Mouse (Mus musculus): Measurements from ENCODE around the gene Hmx3. TPM values are rescaled to one million over a fixed set of nuclear protein-coding genes. Genes with fewer than 3 reads are reported as not detected.

The Hmx3 gene
- polyA plus RNA-seq, 1 experiment from 2014 or later: not detected

DNA sequence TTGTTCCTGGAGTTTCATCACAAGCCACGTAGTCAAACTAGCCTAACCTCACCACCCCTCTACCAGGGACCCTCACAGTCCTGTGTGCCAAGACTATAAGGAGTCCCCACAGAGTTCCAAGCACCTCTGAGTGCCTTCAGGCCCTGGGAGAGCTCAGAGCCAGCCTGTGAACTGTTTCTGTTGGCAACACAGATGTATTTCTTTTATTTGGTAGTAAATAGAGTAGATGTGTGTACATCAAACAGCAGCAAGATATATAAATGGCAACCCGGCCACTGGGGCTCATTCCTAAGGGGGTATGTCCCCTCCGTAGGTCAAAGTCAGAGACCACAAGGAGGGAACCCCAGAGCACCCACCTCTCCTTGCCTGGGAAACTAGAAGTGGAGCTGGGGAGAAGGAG is 5.8 kb downstream of the Hmx3 start, which contains the start of gene Hmx2:
Gene Hmx2 (plus strand): TSS at position 301 of the 400 bp plus-strand sequence.
- WGBS: 2% methylated on average over 3 of the region's 3 CpGs

DNA sequence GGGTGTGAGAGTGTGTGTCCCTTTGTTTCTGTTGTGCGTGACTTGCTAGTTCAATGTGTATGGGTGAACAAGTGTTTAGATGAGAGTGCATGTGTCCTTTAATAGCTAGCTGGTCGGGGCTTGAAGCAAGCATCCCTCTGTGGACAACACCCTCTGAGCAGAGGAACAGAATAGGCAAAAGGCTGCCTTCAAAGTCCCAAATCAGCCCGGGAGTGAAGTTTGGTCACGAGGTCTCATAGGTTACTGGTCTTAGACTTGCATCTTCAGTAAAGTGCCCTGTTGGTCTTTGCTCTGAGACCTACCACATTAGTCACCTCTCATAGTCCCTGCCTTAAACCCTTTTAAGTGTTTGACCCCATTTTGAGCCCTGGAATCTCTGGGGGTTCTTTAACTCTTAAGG is 8.8 kb downstream of the Hmx3 start:
- no peaks in the 10 kb centered on the region for H3K36me3 ChIP-seq
- H3K9me3 ChIP-seq (replicated peaks): no peaks in the 10 kb centered on the region
- 1% methylated on average over 4 of the region's 4 CpGs for WGBS
- H3K9ac ChIP-seq: no peak overlapping the region
- H3K4me3 ChIP-seq: no peak overlapping the region
- no peak overlapping the region for H3K4me2 ChIP-seq
- peaks cover 23% of the 10 kb centered on the region for H3K4me1 ChIP-seq (replicated peaks)
- no peak overlapping the region for H3K27ac ChIP-seq
- no peak for ATAC-seq (replicated peaks; ENCODE audit: insufficient number of reproducible peaks, insufficient read depth, low FRiP score, low read depth)
- peaks cover 97% of the 10 kb centered on the region for H3K27me3 ChIP-seq

More for the DNA sequence above, 5.8 kb downstream of the Hmx3 start, which contains the start of gene Hmx2:
- Histone ChIP-seq H3K36me3 (no peaks in the 10 kb centered on the region), H3K4me2 (no peak within 1 kb of the TSS), H3K27me3 (peaks cover 98% of the 10 kb centered on the region), H3K27ac (no peak within 1 kb of the TSS), H3K4me1 (replicated peaks) (peaks cover 12% of the 10 kb centered on the region), H3K9me3 (replicated peaks) (no peaks in the 10 kb centered on the region), H3K4me3 (no peak within 1 kb of the TSS), H3K9ac (no peak within 1 kb of the TSS)
- ATAC-seq (replicated peaks; ENCODE audit: insufficient number of reproducible peaks, insufficient read depth, low FRiP score, low read depth): no peak

DNA sequence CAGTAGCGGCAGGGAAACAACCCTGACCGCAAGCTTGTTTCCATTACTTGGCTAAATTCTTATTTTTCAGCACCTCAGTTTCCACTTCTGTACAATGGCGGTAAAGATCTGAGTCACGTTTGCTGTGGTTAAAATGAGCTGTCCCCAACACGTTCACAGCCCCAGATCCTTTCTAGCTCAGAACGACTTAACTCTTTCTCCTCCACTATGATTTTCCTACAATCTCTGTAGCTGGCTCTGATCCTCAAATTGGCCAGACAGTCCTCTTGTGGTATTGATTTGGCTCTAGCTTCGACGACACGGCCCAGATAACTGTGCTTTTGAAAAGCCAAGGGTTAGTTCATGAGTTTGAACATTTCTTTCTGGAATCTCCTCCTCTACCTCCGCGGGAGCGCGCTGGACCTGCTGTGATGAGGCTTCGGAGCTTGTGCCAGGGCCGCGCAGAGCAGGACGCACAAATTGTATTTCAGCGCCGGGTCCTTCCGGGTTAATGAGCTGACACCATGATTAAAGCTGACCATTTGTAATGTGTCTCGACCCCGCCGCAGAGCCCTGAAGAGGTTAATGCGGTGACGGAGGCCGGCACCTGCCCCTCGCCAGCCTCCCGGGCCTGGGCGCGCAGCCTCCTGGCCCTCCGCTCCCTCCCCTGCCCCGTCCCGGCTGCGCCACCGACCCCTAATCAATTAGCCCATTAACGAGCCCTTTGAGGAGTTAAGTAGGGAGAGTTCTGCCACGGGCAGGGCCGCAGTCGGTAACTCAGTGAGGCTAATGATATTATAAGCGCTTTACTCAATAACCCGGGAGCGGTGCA is 9.5 kb downstream of the Hmx3 start:
- ATAC-seq (replicated peaks; ENCODE audit: insufficient number of reproducible peaks, insufficient read depth, low FRiP score, low read depth): no peak
- Histone ChIP-seq H3K4me2 (no peak overlapping the region), H3K27me3 (peaks cover 97% of the 10 kb centered on the region), H3K4me3 (no peak overlapping the region), H3K9ac (no peak overlapping the region), H3K36me3 (no peaks in the 10 kb centered on the region), H3K9me3 (replicated peaks) (no peaks in the 10 kb centered on the region), H3K4me1 (replicated peaks) (peaks cover 28% of the 10 kb centered on the region), H3K27ac (no peak overlapping the region)
- under 1% methylated on average over 42 of the region's 42 CpGs for WGBS

DNA sequence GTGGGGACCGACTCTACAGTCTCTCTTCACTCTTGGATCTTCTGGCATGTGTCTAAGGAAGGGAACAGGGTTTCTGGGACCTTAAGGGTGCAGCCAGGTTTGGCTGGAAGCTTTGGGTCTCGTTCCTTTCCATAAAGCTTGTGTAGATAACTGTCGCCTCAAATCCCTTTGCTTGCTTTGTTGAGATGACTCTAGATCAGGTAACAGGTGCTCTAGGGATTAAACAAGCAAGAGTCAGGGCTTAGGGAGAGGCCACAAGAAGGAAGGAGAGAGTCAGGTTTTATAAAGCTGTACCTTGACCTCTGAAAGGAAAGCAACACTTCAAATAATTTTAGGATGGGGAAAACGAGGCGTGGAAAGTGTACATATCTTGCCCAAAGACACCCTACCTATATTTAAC is 10.1 kb downstream of the Hmx3 start:
- Histone ChIP-seq H3K4me3 (no peak overlapping the region), H3K9ac (no peak overlapping the region), H3K4me1 (replicated peaks) (peaks cover 28% of the 10 kb centered on the region), H3K4me2 (no peak overlapping the region), H3K9me3 (replicated peaks) (no peaks in the 10 kb centered on the region), H3K27ac (no peak overlapping the region), H3K27me3 (peaks cover 97% of the 10 kb centered on the region), H3K36me3 (no peaks in the 10 kb centered on the region)
- WGBS: 2% methylated on average over 5 of the region's 5 CpGs
- no peak for ATAC-seq (replicated peaks; ENCODE audit: insufficient number of reproducible peaks, insufficient read depth, low FRiP score, low read depth)

DNA sequence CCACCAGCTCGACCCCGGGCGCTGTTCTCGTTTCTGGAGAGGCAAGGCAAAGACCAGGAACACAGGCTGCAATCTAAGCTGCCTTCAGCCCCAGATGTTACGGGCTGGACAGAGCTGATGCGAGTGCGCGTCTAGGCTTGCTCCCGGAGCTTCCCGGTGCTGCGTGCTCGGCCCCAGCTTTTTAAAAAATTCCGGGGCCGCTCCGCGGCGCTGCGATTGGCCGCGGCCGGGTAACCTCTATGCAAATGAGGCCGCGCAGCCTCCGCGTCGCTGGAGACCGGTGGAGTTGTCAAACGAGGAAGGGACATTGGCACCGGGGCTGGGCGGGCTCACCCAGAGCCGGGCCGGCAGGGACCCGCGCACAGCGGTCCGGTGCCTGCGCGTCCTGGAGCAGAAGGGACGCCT is 11.1 kb downstream of the Hmx3 start:
- peaks cover 28% of the 10 kb centered on the region for H3K4me1 ChIP-seq (replicated peaks)
- H3K27ac ChIP-seq: no peak overlapping the region
- H3K9me3 ChIP-seq (replicated peaks): no peaks in the 10 kb centered on the region
- under 1% methylated on average over 36 of the region's 39 CpGs for WGBS
- ATAC-seq (replicated peaks; ENCODE audit: insufficient number of reproducible peaks, insufficient read depth, low FRiP score, low read depth): peak; percentile 10; the same call in 1 of the 2 replicates
- peak overlapping the region; percentile 64 for H3K4me2 ChIP-seq
- peaks cover 97% of the 10 kb centered on the region for H3K27me3 ChIP-seq
- peak overlapping the region; percentile 42 for H3K4me3 ChIP-seq
- no peaks in the 10 kb centered on the region for H3K36me3 ChIP-seq
- H3K9ac ChIP-seq: no peak overlapping the region

DNA sequence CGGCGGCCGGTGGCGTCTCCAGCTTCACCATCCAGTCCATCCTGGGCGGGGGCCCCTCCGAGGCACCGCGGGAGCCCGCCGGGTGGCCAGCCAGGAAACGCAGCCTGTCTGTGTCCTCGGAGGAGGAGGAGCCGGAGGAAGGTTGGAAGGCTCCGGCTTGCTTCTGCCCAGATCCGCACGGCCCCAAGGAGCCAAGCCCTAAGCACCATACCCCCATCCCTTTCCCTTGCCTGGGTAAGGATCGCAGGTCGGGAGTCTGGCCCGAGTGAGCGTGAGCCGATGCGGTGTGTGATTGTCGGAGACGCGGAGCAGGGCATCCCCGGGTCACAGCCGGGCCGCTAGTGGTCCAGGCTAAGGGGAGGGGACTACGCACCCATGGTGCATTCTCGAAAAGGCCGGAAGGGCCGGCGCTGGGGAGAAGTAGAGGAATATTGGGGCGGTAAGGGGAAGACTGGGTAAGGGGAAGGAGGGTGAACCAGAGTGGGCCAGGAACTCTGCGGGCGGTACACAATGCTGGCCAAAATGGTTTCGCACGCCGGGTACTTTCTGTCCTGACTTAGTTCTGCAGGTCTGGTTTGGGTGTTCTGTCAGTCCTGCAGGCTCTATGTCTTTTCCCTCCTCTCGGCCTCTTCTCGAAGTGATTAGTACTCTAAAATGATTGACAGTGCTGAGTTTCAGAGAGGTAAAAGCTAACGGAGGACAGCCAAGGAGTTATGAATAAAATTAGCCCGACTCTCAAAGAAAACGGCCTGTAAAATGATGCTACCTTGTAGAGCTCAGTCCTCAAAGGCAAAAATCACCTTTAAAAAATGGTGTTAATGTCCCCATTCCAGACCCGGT is 11.9 kb downstream of the Hmx3 start:
- WGBS: under 1% methylated on average over 45 of the region's 45 CpGs
- ATAC-seq (replicated peaks; ENCODE audit: insufficient number of reproducible peaks, insufficient read depth, low FRiP score, low read depth): peak; percentile 23; the same call in 1 of the 2 replicates

DNA sequence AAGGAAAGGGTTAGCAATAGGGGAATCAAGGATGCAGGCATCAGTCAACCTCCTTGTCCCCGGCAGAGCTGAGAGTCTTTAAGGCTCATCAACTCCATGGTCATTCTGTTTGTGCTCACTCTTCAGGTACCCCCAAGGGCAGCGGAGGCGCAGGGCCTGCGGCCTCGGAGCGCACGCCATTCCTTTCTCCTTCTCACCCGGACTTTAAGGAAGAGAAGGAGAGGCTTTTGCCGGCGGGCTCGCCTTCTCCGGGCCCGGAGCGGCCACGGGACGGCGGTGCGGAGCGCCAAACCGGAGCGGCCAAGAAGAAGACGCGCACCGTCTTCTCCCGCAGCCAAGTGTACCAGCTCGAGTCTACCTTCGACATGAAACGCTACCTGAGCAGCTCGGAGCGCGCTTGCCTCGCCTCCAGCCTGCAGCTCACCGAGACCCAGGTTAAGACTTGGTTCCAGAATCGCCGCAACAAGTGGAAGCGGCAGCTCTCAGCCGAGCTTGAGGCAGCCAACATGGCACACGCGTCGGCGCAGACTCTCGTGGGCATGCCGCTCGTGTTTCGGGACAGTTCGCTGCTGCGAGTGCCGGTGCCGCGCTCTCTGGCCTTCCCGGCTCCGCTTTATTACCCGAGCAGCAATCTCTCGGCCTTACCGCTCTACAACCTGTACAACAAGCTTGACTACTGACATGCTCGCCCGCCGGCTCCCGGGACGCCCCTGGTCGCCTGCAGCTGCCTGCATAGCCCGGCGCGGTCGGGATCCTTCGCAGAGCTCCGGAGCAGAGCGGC is 12.8 kb downstream of the Hmx3 start:
- Histone ChIP-seq H3K4me3 (peak overlapping the region; percentile 32), H3K4me2 (peak overlapping the region; percentile 55), H3K4me1 (replicated peaks) (peaks cover 28% of the 10 kb centered on the region), H3K9ac (no peak overlapping the region), H3K36me3 (no peaks in the 10 kb centered on the region), H3K27me3 (peaks cover 88% of the 10 kb centered on the region), H3K27ac (no peak overlapping the region), H3K9me3 (replicated peaks) (no peaks in the 10 kb centered on the region)
- no peak for ATAC-seq (replicated peaks; ENCODE audit: insufficient number of reproducible peaks, insufficient read depth, low FRiP score, low read depth)
- 2% methylated on average over 68 of the region's 68 CpGs for WGBS

More for the DNA sequence above, 11.9 kb downstream of the Hmx3 start:
- Histone ChIP-seq H3K9ac (no peak overlapping the region), H3K4me2 (peak overlapping the region; percentile 64), H3K9me3 (replicated peaks) (no peaks in the 10 kb centered on the region), H3K4me1 (replicated peaks) (peaks cover 28% of the 10 kb centered on the region), H3K4me3 (peak overlapping the region; percentile 42), H3K27me3 (peaks cover 97% of the 10 kb centered on the region), H3K27ac (no peak overlapping the region), H3K36me3 (no peaks in the 10 kb centered on the region)

DNA sequence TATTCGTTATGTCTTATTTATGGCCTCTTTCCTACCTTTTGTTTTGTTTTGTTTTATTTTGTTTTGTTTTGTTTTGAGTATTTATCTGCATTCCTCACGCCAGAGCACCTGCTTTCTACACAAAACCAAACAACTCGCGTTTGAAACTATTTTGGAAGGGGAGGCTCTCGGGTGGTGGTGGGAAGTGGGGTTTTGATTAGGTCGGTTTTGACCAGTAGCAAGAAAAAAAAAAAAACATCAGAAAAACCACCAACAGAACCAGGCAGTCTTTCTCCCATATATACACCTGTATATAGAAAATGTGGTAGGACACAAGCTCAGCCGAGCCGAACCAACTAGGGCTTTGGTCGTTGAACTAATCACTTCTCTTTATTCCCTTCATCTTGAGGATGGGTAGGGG is 13.4 kb downstream of the Hmx3 start:
- 3% methylated on average over 9 of the region's 9 CpGs for WGBS

DNA sequence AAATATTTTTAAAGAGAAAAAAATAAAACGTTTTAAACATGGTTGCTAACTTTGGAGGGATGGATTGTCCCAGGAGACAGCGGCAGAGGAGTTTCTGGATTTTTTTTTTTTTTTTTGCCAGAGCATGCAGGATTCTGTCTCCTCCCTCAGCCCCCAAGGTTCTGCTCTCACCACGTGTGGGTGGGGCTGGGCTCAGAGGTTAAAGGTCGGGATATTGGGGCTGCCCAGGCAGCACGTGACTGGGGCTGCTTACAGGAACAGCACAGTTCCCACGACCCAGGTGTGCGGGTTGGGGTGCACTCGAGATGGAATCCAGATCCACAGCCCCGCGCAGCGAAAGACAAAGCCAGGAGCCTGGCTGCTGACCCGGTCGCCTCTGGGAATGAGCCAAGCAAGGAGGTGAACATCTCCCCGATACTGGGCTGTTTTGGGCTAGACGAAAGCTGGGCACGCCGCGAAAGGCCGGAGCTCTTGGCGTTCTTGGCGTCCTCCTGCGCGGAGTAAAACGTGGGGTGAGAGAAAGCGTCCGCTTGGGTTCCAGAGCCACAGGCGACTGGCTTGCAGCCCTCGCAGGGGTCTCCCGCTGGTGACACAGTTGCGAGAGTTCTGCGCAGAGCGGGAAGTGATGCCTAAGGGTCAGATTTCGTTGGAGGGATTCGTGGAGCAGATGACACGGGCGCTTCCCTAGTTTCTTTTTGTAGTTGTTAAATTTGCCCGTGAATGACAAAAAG is 14.0 kb downstream of the Hmx3 start:
- Histone ChIP-seq H3K27ac (no peak overlapping the region), H3K4me1 (replicated peaks) (peaks cover 34% of the 10 kb centered on the region), H3K4me2 (no peak overlapping the region), H3K27me3 (peaks cover 76% of the 10 kb centered on the region), H3K36me3 (no peaks in the 10 kb centered on the region), H3K4me3 (0 out of 2 replicates have a peak overlapping the region, but pooled peaks have one; percentile 16), H3K9me3 (replicated peaks) (no peaks in the 10 kb centered on the region), H3K9ac (no peak overlapping the region)
- ATAC-seq (replicated peaks; ENCODE audit: insufficient number of reproducible peaks, insufficient read depth, low FRiP score, low read depth): no peak
- WGBS: 1% methylated on average over 37 of the region's 37 CpGs

More for the DNA sequence above, 13.4 kb downstream of the Hmx3 start:
- Histone ChIP-seq H3K27ac (no peak overlapping the region), H3K9me3 (replicated peaks) (no peaks in the 10 kb centered on the region), H3K36me3 (no peaks in the 10 kb centered on the region), H3K4me3 (peak overlapping the region; percentile 32), H3K9ac (no peak overlapping the region), H3K4me1 (replicated peaks) (peaks cover 30% of the 10 kb centered on the region), H3K4me2 (no peak overlapping the region; the same call in 1 of the 2 replicates), H3K27me3 (peaks cover 81% of the 10 kb centered on the region)
- ATAC-seq (replicated peaks; ENCODE audit: insufficient number of reproducible peaks, insufficient read depth, low FRiP score, low read depth): no peak

DNA sequence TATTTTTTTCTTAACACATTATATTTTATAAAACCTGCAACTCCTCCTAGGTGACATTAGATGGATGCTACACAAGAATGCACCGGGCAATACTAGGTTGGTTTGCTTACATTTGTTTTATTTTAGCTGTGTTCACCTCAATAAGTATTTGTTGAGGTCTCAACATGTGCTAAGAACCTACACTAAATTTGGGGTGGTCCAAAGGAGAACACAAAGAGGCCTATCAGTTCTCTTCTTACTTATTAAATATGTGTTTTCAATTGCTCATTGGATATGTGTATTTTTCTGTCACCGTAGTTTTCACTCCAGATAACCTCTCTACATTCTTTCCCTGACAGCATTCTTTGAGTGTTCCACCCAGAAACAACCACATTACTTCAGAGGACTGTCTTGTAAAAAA is 15.1 kb downstream of the Hmx3 start:
- no peak for ATAC-seq (replicated peaks; ENCODE audit: insufficient number of reproducible peaks, insufficient read depth, low FRiP score, low read depth)
- no peaks in the 10 kb centered on the region for H3K9me3 ChIP-seq (replicated peaks)
- no peak overlapping the region for H3K4me3 ChIP-seq
- no peak overlapping the region for H3K27ac ChIP-seq
- H3K36me3 ChIP-seq: peaks cover 10% of the 10 kb centered on the region
- no peak overlapping the region for H3K9ac ChIP-seq
- H3K4me1 ChIP-seq (replicated peaks): peaks cover 40% of the 10 kb centered on the region
- H3K27me3 ChIP-seq: peaks cover 65% of the 10 kb centered on the region
- H3K4me2 ChIP-seq: no peak overlapping the region
- 50% methylated on average over 2 of the region's 2 CpGs for WGBS
